Mouse (Mus musculus) embryo, embryonic 10 days (tissue): Measurements from ENCODE around the gene Fam205a2.
"Not testable (repeated sequence)": the region's sequence is repeated elsewhere in the genome, so short reads cannot be mapped to it uniquely, and the experiment has no call there.

Experiments
- DNase-seq: peaks from one replicate; pipeline ENCODE4 v3.0.0-alpha.2; 2015; ENCODE audit warnings: low spot score

Gene Fam205a2

DNA sequence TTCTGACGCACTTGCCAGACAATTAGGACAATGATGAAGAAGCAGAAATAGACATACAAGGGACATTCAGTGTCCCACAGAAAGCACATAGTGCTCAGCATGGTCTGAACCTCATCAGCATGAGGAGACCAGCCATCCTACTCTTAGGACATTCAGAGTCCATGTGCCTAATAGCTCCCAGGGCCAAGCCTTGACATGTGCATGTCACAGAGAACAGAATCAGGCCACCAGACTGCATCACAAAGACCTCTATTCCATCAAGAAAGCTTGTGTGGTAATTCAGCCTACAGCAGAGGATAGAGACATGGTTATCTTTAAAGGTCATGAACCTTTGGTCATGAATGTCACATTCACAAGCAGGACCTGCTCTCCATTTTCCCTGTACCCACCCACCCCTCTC, at the start of gene Fam205a2:
Fam205a2 (minus strand) TSS at position 101 of the 400 bp plus-strand sequence.
- not testable (repeated sequence) for DNase-seq
